Mouse (Mus musculus) lung, embryonic 16.5 days (tissue): Measurements from ENCODE around the gene Map2k3. TPM values are rescaled to one million over a fixed set of nuclear protein-coding genes. Genes with fewer than 3 reads are reported as not detected.
A peak's percentile ranks its signal among the peaks of the same experiment; 100 is the strongest.

Source experiments
- ATAC-seq: fragments of 200-750 bp; cut with Nextera tagmentation; 2 replicates; pipeline ENCODE4 v1.8.0; 2017; ENCODE audit warnings: low read depth, mild to moderate bottlenecking, moderate library complexity
- H3K27ac ChIP-seq: fragments of 300-500 bp; sonication (generic); 2 replicates; pipeline ENCODE4 v1.5.1; 2014; ENCODE audit warnings: mild to moderate bottlenecking, control low read depth, low read length
- H3K27me3 ChIP-seq: fragments of 300-500 bp; sonication (generic); 2 replicates; pipeline ENCODE4 v1.6.1; 2014; ENCODE audit warnings: low read depth, low read length, mixed read lengths; ENCODE audit not compliant: control insufficient read depth, insufficient read depth
- H3K36me3 ChIP-seq: fragments of 300-500 bp; sonication (generic); 2 replicates; pipeline ENCODE4 v1.6.1; 2014; ENCODE audit warnings: low read length; ENCODE audit not compliant: control insufficient read depth, insufficient read depth
- H3K4me1 ChIP-seq: fragments of 300-500 bp; sonication (generic); replicated peaks from 2 replicates; pipeline ENCODE4 v1.6.1; 2014; ENCODE audit warnings: low read length, mixed read lengths; ENCODE audit not compliant: control insufficient read depth, insufficient read depth
- H3K4me2 ChIP-seq: fragments of 300-500 bp; sonication (generic); 2 replicates; pipeline ENCODE4 v1.6.1; 2014; ENCODE audit warnings: low read depth, low read length, control low read depth
- H3K4me3 ChIP-seq: fragments of 300-500 bp; sonication (generic); 2 replicates; pipeline ENCODE4 v1.5.1; 2014; ENCODE audit warnings: mild to moderate bottlenecking, low read length, control low read depth
- H3K9ac ChIP-seq: fragments of 300-500 bp; sonication (generic); 2 replicates; pipeline ENCODE4 v1.6.1; 2014; ENCODE audit warnings: low read length, control low read depth
- H3K9me3 ChIP-seq: fragments of 300-500 bp; sonication (generic); 2 replicates; pipeline ENCODE4 v1.6.1; 2016; ENCODE audit warnings: low read length; ENCODE audit not compliant: control insufficient read depth
- WGBS: fragments of 180-500 bp; shearing (Covaris S2); extraction: QIAGEN DNeasy Blood & Tissue Kit; methylation state at CpG from one replicate; pipeline ENCODE4 v1.1.7; 2014; 5-methylcytosine and 5-hydroxymethylcytosine counted together
- polyA plus RNA-seq: library from polyadenylated mRNA; unstranded; fragments of >200 nt; fragmentation: Nextera tagmentation; extraction: Ambion mirVana; gene quantifications from 2 replicates; pipeline ENCODE4 v1.2.1, GENCODE M21; 2015

The Map2k3 gene
- polyA plus RNA-seq, 1 experiment from 2014 or later, result 114 TPM

- Histone ChIP-seq H3K4me1 (no peaks in the 10 kb centered on the region), H3K27me3 (no peaks in the 10 kb centered on the region), H3K9ac (no peak overlapping the region), H3K27ac (no peak overlapping the region), H3K4me3 (no peak overlapping the region), H3K9me3 (no peaks in the 10 kb centered on the region), H3K36me3 (peaks cover 21% of the 10 kb centered on the region), H3K4me2 (no peak overlapping the region)
- WGBS, result 78% methylated on average over 6 of the region's 6 CpGs
- ATAC-seq, result no peak
Observed at GRCm38 (mm10) chr11:60903661-60904061, 28.2 kb upstream of the Map2k3 start.

DNA sequence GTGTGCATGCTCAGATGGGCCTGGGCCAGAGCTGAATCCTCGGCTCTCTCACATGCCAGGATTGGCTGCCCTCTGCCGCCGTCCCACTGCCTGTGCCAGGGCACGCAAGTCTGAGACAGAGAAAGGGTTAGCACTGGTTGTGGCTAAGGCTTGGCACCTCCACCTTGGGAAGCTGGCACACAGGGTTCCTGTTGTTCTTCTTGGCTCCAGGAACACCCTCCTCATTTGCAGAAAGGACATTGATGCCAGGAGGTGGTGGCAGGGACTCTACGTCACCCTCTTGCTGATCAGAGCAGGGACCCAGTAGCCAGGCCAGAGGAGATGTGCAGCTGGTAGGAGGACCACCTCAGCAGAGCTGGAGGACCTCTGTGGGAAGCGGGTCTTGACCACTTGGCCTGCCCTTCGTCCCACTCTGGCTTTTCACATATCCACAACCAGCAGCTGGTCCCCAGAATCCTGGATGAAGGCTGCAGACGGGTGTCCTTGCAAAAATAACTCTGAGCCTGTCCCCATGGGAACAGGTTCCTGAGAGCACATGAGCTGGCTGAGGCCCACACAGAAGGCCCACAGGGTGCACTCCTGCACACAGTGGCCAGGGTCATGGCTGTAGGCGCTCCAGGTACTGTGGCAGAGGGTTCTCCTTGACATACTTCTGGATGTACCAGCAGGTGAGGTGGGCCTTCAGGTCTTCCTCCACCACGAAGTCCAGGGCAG lies 26.3 kb upstream of the Map2k3 start:
- peaks cover 21% of the 10 kb centered on the region for H3K36me3 ChIP-seq
- H3K27me3 ChIP-seq, result no peaks in the 10 kb centered on the region
- H3K4me2 ChIP-seq, result no peak overlapping the region
- no peak overlapping the region for H3K4me3 ChIP-seq
- H3K27ac ChIP-seq, result no peak overlapping the region
- 88% methylated on average over 10 of the region's 10 CpGs for WGBS
- no peak for ATAC-seq
- H3K4me1 ChIP-seq, result no peaks in the 10 kb centered on the region
- no peaks in the 10 kb centered on the region for H3K9me3 ChIP-seq
- no peak overlapping the region for H3K9ac ChIP-seq

- Histone ChIP-seq H3K27ac (no peak overlapping the region), H3K4me3 (no peak overlapping the region), H3K4me1 (no peaks in the 10 kb centered on the region; the same call in 1 of the 2 replicates), H3K36me3 (peaks cover 21% of the 10 kb centered on the region), H3K9ac (no peak overlapping the region), H3K27me3 (no peaks in the 10 kb centered on the region), H3K4me2 (no peak overlapping the region), H3K9me3 (no peaks in the 10 kb centered on the region)
- ATAC-seq, result no peak
- WGBS, result 77% methylated on average over 4 of the region's 4 CpGs
Observed at GRCm38 (mm10) chr11:60906449-60906848, 25.4 kb upstream of the Map2k3 start.

GRCm38 (mm10) chr11:60908073-60908472 lies 23.8 kb upstream of the Map2k3 start:
- H3K27ac ChIP-seq, result no peak overlapping the region
- WGBS, result 58% methylated on average over 3 of the region's 3 CpGs
- no peak overlapping the region for H3K4me3 ChIP-seq
- peaks cover 7% of the 10 kb centered on the region for H3K4me1 ChIP-seq
- no peaks in the 10 kb centered on the region for H3K27me3 ChIP-seq
- H3K4me2 ChIP-seq, result no peak overlapping the region
- H3K36me3 ChIP-seq, result peaks cover 21% of the 10 kb centered on the region
- ATAC-seq, result no peak
- H3K9me3 ChIP-seq, result no peaks in the 10 kb centered on the region
- no peak overlapping the region for H3K9ac ChIP-seq

DNA sequence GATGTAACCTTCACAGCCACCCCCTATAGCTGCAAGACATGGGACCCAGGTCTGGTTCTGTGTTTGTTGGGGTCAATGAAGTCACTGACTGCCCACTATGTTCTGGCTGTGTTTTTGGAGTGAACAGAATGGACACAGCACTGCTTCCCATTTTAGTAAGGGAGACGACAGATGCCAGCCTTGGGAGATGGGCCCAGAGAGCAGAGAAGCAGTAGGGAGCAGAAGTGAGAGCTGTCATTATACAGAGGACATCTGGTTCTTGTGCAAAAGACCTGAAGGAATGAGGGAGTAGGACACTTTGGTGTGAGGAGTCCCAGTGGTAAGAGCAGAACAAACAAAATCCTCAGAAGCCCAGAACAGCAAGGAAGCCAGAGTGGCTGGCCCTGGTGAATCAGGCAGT lies 22.2 kb upstream of the Map2k3 start:
- Histone ChIP-seq H3K9me3 (no peaks in the 10 kb centered on the region), H3K4me1 (peaks cover 12% of the 10 kb centered on the region), H3K27me3 (no peaks in the 10 kb centered on the region), H3K9ac (no peak overlapping the region), H3K36me3 (peaks cover 12% of the 10 kb centered on the region), H3K4me3 (no peak overlapping the region), H3K4me2 (no peak overlapping the region), H3K27ac (no peak overlapping the region)
- WGBS, result 42% methylated on average over 1 of the region's 1 CpGs
- ATAC-seq, result no peak

DNA sequence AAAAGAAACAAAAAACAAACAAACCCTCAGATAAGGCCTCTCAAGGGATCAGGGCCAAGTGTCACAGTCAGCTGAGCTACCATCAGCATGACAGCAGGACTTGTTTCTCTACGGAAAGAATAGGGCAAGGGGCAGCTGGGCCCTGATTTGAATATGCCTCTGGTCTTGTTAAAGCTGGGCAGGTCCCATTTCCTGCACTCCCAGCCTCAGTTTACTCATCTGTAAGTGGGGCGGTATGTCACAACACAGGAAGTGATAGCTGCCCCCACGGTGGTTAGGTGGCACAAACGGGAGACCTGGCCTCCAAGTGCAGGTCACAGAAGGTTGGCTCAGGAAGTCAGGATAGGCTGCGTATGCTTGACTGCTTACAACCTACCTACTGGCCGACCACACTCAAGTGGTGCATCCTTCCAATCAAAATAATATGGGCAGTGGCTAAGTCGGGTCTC lies 19.3 kb upstream of the Map2k3 start:
- H3K9me3 ChIP-seq, result no peaks in the 10 kb centered on the region
- peak overlapping the region; percentile 90 for H3K9ac ChIP-seq
- H3K4me2 ChIP-seq, result peak overlapping the region; percentile 81
- 17% methylated on average over 7 of the region's 7 CpGs for WGBS
- no peaks in the 10 kb centered on the region for H3K27me3 ChIP-seq
- H3K4me1 ChIP-seq, result peaks cover 17% of the 10 kb centered on the region
- H3K27ac ChIP-seq, result no peak overlapping the region
- no peaks in the 10 kb centered on the region for H3K36me3 ChIP-seq
- H3K4me3 ChIP-seq, result peak overlapping the region; percentile 91
- ATAC-seq, result no peak

- under 1% methylated on average over 84 of the region's 86 CpGs for WGBS
Observed at GRCm38 (mm10) chr11:60913301-60914196, 18.3 kb upstream of the Map2k3 start.

GRCm38 (mm10) chr11:60914491-60914890 lies 17.3 kb upstream of the Map2k3 start, which contains the start of gene Natd1:
Gene Natd1 (minus strand): TSS chr11:60914750.
- Histone ChIP-seq H3K4me2 (peak within 1 kb of the TSS; percentile 81), H3K4me1 (peaks cover 17% of the 10 kb centered on the region), H3K9ac (peak within 1 kb of the TSS; percentile 90), H3K36me3 (no peaks in the 10 kb centered on the region), H3K27me3 (no peaks in the 10 kb centered on the region), H3K27ac (peak within 1 kb of the TSS; percentile 64), H3K4me3 (peak within 1 kb of the TSS; percentile 91), H3K9me3 (no peaks in the 10 kb centered on the region)
- WGBS, result 24% methylated on average over 7 of the region's 7 CpGs
- no peak for ATAC-seq

More at GRCm38 (mm10) chr11:60913301-60914196, 18.3 kb upstream of the Map2k3 start:
- Histone ChIP-seq H3K4me1 (peaks cover 17% of the 10 kb centered on the region), H3K4me2 (peak overlapping the region; percentile 81), H3K9ac (peak overlapping the region; percentile 90), H3K4me3 (peak overlapping the region; percentile 91), H3K27ac (peak overlapping the region; percentile 64), H3K36me3 (no peaks in the 10 kb centered on the region), H3K9me3 (no peaks in the 10 kb centered on the region), H3K27me3 (no peaks in the 10 kb centered on the region)
- ATAC-seq, result peak; percentile 93

GRCm38 (mm10) chr11:60915201-60915600 lies 16.6 kb upstream of the Map2k3 start:
- Histone ChIP-seq H3K4me1 (peaks cover 17% of the 10 kb centered on the region), H3K4me3 (no peak overlapping the region), H3K4me2 (no peak overlapping the region), H3K27me3 (no peaks in the 10 kb centered on the region), H3K9me3 (no peaks in the 10 kb centered on the region), H3K9ac (no peak overlapping the region), H3K36me3 (no peaks in the 10 kb centered on the region), H3K27ac (no peak overlapping the region)
- ATAC-seq, result no peak
- 47% methylated on average over 4 of the region's 4 CpGs for WGBS
